Mouse (Mus musculus): ENCODE results near the gene Gm13279.

DNA sequence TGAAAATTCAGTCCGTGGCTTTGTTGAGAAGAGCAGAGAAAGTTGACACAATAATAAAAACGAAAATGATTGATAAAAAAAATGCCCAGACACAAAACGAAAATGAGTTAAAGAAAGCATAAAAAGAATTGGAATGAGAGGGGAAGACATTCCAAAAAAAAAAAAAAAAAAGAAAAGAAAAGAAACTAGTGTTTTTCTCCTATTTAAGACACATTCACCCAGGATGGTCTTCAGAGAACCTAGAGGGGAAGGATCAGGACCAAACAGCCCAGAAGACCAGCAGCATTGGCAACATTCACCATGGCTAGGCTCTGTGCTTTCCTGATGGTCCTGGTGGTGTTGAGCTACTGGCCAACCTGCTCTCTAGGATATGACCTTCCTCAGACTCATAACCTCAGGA, 18.7 kb downstream of the Gm13279 start, which contains the start of gene Ifna7:
- no peak for TF ChIP-seq CTCF (IDR thresholded peaks at IDR 0.05)
- no peak for TF ChIP-seq EP300 (IDR thresholded peaks at IDR 0.05)

All from lung, postnatal 0 days (tissue).